Mouse (Mus musculus) intestine, embryonic 16.5 days (tissue): Measurements from ENCODE around the gene Dcbld1. TPM values are rescaled to one million over a fixed set of nuclear protein-coding genes. Genes with fewer than 3 reads are reported as not detected.
"Not testable (repeated sequence)": the region's sequence is repeated elsewhere in the genome, so short reads cannot be mapped to it uniquely, and the experiment has no call there.

Source experiments
- ATAC-seq: fragments of 200-750 bp; cut with Nextera tagmentation; 2 replicates; pipeline ENCODE4 v1.8.0; 2017; ENCODE audit warnings: moderate TSS enrichment, moderate library complexity
- H3K27ac ChIP-seq: fragments of 300-500 bp; sonication (generic); 2 replicates; pipeline ENCODE4 v1.5.1; 2014; ENCODE audit warnings: mild to moderate bottlenecking, low read length
- H3K27me3 ChIP-seq: fragments of 300-500 bp; sonication (generic); replicated peaks from 2 replicates; pipeline ENCODE4 v1.6.1; 2014; ENCODE audit warnings: low read length, control low read depth, mixed read lengths; ENCODE audit not compliant: control insufficient read depth, insufficient read depth
- H3K36me3 ChIP-seq: fragments of 300-500 bp; sonication (generic); 2 replicates; pipeline ENCODE4 v1.6.1; 2014; ENCODE audit warnings: low read length, control low read depth; ENCODE audit not compliant: control insufficient read depth, insufficient read depth
- H3K4me1 ChIP-seq: fragments of 300-500 bp; sonication (generic); 2 replicates; pipeline ENCODE4 v1.6.1; 2014; ENCODE audit warnings: low read length, control low read depth, mixed read lengths; ENCODE audit not compliant: control insufficient read depth, insufficient read depth
- H3K4me2 ChIP-seq: fragments of 300-500 bp; sonication (generic); 2 replicates; pipeline ENCODE4 v1.6.1; 2014; ENCODE audit warnings: low read depth, low read length, control low read depth
- H3K4me3 ChIP-seq: fragments of 300-500 bp; sonication (generic); 2 replicates; pipeline ENCODE4 v1.5.1; 2014; ENCODE audit warnings: mild to moderate bottlenecking, low read length
- H3K9ac ChIP-seq: fragments of 300-500 bp; sonication (generic); 2 replicates; pipeline ENCODE4 v1.6.1; 2014; ENCODE audit warnings: low read depth, low read length
- H3K9me3 ChIP-seq: fragments of 300-500 bp; sonication (generic); 2 replicates; pipeline ENCODE4 v1.6.1; 2016; ENCODE audit warnings: low read length, control low read depth; ENCODE audit not compliant: control insufficient read depth
- WGBS: fragments of 180-500 bp; shearing (Covaris S2); extraction: QIAGEN DNeasy Blood & Tissue Kit; methylation state at CpG from one replicate; pipeline ENCODE4 v1.1.7; 2014; 5-methylcytosine and 5-hydroxymethylcytosine counted together
- polyA plus RNA-seq: library from polyadenylated mRNA; unstranded; fragments of >200 nt; fragmentation: Nextera tagmentation; extraction: Ambion mirVana; gene quantifications from 2 replicates; pipeline ENCODE4 v1.2.1, GENCODE M21; 2015

The Dcbld1 gene
- polyA plus RNA-seq, 1 experiment from 2014 or later: 45.9 TPM

DNA sequence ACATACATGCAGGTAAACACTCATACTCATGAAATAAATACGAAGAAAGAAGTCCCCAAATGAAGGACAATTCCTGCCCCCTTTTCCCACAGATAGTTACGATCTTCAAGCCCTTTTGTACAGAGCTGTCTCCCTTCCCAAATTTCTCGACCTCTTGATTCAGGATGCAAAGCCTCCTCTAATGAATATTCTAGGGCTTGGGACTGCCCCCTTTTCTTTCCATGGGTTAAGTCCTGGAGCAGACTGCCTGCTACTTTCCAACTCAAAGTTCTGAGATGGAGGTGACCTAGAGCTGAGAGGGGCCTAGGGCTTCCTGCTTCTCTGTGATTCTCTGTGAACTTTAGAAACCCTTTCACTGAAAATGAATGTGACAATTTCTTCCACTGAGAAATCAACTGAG is 43.2 kb downstream of the Dcbld1 start:
- no peak overlapping the region for H3K9ac ChIP-seq
- H3K36me3 ChIP-seq: no peaks in the 10 kb centered on the region
- peaks cover 4% of the 10 kb centered on the region for H3K4me1 ChIP-seq
- 91% methylated on average over 3 of the region's 3 CpGs for WGBS
- no peak for ATAC-seq
- no peak overlapping the region for H3K4me2 ChIP-seq
- no peak overlapping the region for H3K27ac ChIP-seq
- no peaks in the 10 kb centered on the region for H3K9me3 ChIP-seq
- H3K4me3 ChIP-seq: no peak overlapping the region
- H3K27me3 ChIP-seq: no peaks in the 10 kb centered on the region

GRCm38 (mm10) chr10:52277564-52277963 is 44.1 kb downstream of the Dcbld1 start:
- not testable (repeated sequence) for H3K27me3 ChIP-seq, H3K9me3 ChIP-seq, H3K4me3 ChIP-seq, H3K4me2 ChIP-seq, H3K4me1 ChIP-seq, H3K27ac ChIP-seq, H3K9ac ChIP-seq, H3K36me3 ChIP-seq
- 76% methylated on average over 8 of the region's 8 CpGs for WGBS
- peak; percentile 34 for ATAC-seq

- 45% methylated on average over 9 of the region's 9 CpGs for WGBS
- H3K9ac ChIP-seq: no peak overlapping the region
- no peaks in the 10 kb centered on the region for H3K9me3 ChIP-seq
- 0 out of 2 replicates have a peak, but pooled peaks cover 3% of the 10 kb centered on the region for H3K36me3 ChIP-seq
- H3K27ac ChIP-seq: peak overlapping the region; percentile 30; the same call in 1 of the 2 replicates
- H3K4me3 ChIP-seq: no peak overlapping the region
- peak; percentile 85 for ATAC-seq
- peaks cover 4% of the 10 kb centered on the region for H3K4me1 ChIP-seq
- no peaks in the 10 kb centered on the region for H3K27me3 ChIP-seq
- no peak overlapping the region for H3K4me2 ChIP-seq
Measured at GRCm38 (mm10) chr10:52278011-52278434, 44.6 kb downstream of the Dcbld1 start.

DNA sequence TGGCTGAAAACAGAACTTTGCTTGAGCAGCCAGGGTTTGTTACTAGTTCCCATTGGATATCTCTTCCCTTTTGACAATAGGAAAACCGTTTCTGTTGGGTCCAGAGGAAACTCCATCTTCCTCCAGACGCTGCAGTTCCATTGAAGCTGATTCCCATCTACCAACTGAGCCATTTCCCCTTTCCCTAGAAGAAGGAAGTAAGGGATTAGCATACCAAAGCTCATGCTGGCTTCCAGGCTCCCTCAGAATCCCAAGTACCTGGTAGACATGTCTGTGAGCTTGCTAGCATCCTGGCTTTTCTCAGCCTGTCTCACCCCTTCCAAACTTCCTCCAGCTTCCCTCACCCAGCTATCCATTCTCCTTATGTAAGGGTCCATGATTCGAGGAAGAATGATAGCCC is 45.4 kb downstream of the Dcbld1 start:
- Histone ChIP-seq H3K4me1 (peaks cover 4% of the 10 kb centered on the region), H3K27me3 (no peaks in the 10 kb centered on the region), H3K9ac (no peak overlapping the region), H3K9me3 (no peaks in the 10 kb centered on the region), H3K4me3 (no peak overlapping the region), H3K36me3 (0 out of 2 replicates have a peak, but pooled peaks cover 3% of the 10 kb centered on the region), H3K27ac (no peak overlapping the region), H3K4me2 (no peak overlapping the region)
- no peak for ATAC-seq
- 62% methylated on average over 3 of the region's 3 CpGs for WGBS

DNA sequence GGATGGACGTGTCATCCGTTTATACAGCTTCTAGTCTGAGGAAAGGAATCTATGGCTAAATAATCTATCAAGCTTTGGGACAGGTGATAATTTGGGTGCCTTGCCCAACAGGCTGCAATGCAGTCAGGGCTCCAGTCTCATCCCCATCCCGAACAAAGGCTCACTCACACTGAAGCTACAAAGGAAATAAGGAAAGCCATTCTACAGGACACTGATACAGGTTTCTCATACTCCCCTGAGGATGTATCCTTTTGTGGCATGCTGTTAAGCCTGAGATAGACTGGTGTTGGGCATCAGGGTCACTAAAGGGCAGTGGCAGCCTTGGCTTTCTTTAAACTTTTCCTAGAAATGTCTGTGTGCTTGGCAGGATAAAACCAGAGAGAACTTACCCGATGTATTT is 46.5 kb downstream of the Dcbld1 start:
- H3K27me3 ChIP-seq: no peaks in the 10 kb centered on the region
- 0 out of 2 replicates have a peak, but pooled peaks cover 3% of the 10 kb centered on the region for H3K36me3 ChIP-seq
- peaks cover 4% of the 10 kb centered on the region for H3K4me1 ChIP-seq
- no peak overlapping the region for H3K4me2 ChIP-seq
- no peak overlapping the region for H3K27ac ChIP-seq
- 83% methylated on average over 4 of the region's 4 CpGs for WGBS
- H3K9ac ChIP-seq: no peak overlapping the region
- ATAC-seq: no peak
- no peaks in the 10 kb centered on the region for H3K9me3 ChIP-seq
- no peak overlapping the region for H3K4me3 ChIP-seq

GRCm38 (mm10) chr10:52280623-52281022 is 47.2 kb downstream of the Dcbld1 start:
- 90% methylated on average over 3 of the region's 3 CpGs for WGBS

GRCm38 (mm10) chr10:52281337-52281736 is 47.9 kb downstream of the Dcbld1 start:
- Histone ChIP-seq H3K27me3 (no peaks in the 10 kb centered on the region), H3K27ac (no peak overlapping the region), H3K9ac (no peak overlapping the region), H3K4me2 (no peak overlapping the region), H3K4me1 (peaks cover 4% of the 10 kb centered on the region), H3K9me3 (no peaks in the 10 kb centered on the region), H3K4me3 (no peak overlapping the region), H3K36me3 (0 out of 2 replicates have a peak, but pooled peaks cover 3% of the 10 kb centered on the region)
- ATAC-seq: no peak

More at GRCm38 (mm10) chr10:52280623-52281022, 47.2 kb downstream of the Dcbld1 start:
- H3K27ac ChIP-seq: no peak overlapping the region
- no peak overlapping the region for H3K4me3 ChIP-seq
- ATAC-seq: no peak
- no peak overlapping the region for H3K4me2 ChIP-seq
- no peaks in the 10 kb centered on the region for H3K27me3 ChIP-seq
- H3K9me3 ChIP-seq: no peaks in the 10 kb centered on the region
- H3K9ac ChIP-seq: no peak overlapping the region
- peaks cover 4% of the 10 kb centered on the region for H3K4me1 ChIP-seq
- 0 out of 2 replicates have a peak, but pooled peaks cover 3% of the 10 kb centered on the region for H3K36me3 ChIP-seq

GRCm38 (mm10) chr10:52284578-52284977 is 51.2 kb downstream of the Dcbld1 start:
- WGBS: 64% methylated on average over 8 of the region's 8 CpGs
- ATAC-seq: peak; percentile 66
- H3K27me3 ChIP-seq: no peaks in the 10 kb centered on the region
- no peaks in the 10 kb centered on the region for H3K4me1 ChIP-seq
- no peak overlapping the region for H3K4me2 ChIP-seq
- no peak overlapping the region for H3K9ac ChIP-seq
- no peak overlapping the region for H3K27ac ChIP-seq
- 0 out of 2 replicates have a peak, but pooled peaks cover 3% of the 10 kb centered on the region for H3K36me3 ChIP-seq
- H3K9me3 ChIP-seq: no peaks in the 10 kb centered on the region
- H3K4me3 ChIP-seq: no peak overlapping the region

DNA sequence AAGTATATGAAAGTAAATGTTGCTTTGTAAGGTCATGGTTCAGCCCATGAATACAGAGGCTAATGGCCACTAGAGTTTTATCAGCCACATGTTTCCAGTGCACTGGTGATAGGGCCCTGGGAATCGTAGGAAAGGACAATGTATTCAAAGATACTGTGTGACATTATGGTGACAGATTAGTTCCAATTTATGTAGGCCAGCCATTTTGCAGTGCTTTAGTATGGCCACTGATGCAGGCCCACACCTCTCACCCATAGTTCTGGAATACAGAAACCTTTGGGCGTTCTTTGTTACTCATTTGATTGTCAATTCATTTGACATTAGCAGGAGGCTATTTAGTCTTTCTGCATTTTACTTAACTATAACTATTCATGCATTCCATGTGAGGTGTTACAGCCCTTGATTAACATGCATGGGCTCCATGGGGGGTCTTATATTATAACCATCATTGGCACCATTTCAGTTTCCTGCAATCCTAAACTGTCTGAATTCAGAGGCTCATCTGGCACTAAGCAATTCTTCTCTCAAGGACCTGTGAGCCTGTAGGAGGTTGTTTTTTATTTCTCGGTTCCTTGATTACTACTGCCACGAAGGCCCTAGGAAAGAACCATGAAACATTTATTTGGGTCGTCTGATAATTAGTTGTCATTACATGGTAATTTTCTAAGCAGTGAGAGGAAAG is 54.6 kb downstream of the Dcbld1 start:
- no peak for ATAC-seq
- Histone ChIP-seq H3K4me3 (no peak overlapping the region), H3K9me3 (no peaks in the 10 kb centered on the region), H3K27me3 (no peaks in the 10 kb centered on the region), H3K27ac (no peak overlapping the region), H3K9ac (no peak overlapping the region), H3K4me2 (no peak overlapping the region), H3K4me1 (no peaks in the 10 kb centered on the region), H3K36me3 (no peaks in the 10 kb centered on the region)
- 77% methylated on average over 5 of the region's 5 CpGs for WGBS

DNA sequence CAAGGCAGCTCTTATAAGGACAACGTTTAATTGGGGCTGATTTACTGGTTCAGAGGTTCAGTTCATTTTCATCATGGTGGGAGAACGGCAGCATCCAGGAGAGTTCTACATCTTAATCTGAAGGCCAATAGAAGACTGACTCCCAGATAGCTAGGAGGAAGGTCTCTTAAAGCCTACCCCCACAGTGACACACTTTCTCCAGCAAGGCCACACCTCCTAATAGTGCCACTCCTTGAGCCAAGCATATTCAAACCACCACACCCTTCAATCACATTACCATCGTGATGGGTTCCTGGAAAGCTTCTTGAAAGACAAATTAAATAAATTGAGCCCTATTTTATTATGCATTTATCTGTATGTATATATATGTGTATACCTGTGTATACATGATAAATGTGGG is 55.8 kb downstream of the Dcbld1 start:
- 83% methylated on average over 3 of the region's 3 CpGs for WGBS
- Histone ChIP-seq H3K4me3 (no peak overlapping the region), H3K4me1 (no peaks in the 10 kb centered on the region), H3K9ac (no peak overlapping the region), H3K4me2 (no peak overlapping the region), H3K27ac (no peak overlapping the region), H3K9me3 (no peaks in the 10 kb centered on the region), H3K27me3 (no peaks in the 10 kb centered on the region), H3K36me3 (no peaks in the 10 kb centered on the region)
- ATAC-seq: no peak
